Mouse (Mus musculus) neural tube, embryonic 15.5 days (tissue): ENCODE results near the gene Zfp629. TPM values are rescaled to one million over a fixed set of nuclear protein-coding genes. Genes with fewer than 3 reads are reported as not detected.
A peak's percentile ranks its signal among the peaks of the same experiment; 100 is the strongest.
"Not testable (repeated sequence)": the region's sequence is repeated elsewhere in the genome, so short reads cannot be mapped to it uniquely, and the experiment has no call there.

Experiments used
- ATAC-seq: fragments of 200-750 bp; cut with Nextera tagmentation; 2 replicates; pipeline ENCODE4 v1.8.0; 2017; ENCODE audit warnings: mild to moderate bottlenecking, moderate TSS enrichment, moderate library complexity; ENCODE audit not compliant: low FRiP score
- H3K27ac ChIP-seq: fragments of 300-500 bp; sonication (generic); replicated peaks from 2 replicates; pipeline ENCODE4 v1.5.1; 2015; ENCODE audit warnings: mild to moderate bottlenecking, inconsistent platforms
- H3K27me3 ChIP-seq: fragments of 300-500 bp; sonication (generic); replicated peaks from 2 replicates; pipeline ENCODE4 v1.6.1; 2015; ENCODE audit warnings: inconsistent platforms
- H3K36me3 ChIP-seq: fragments of 300-500 bp; sonication (generic); 2 replicates; pipeline ENCODE4 v1.6.1; 2015; ENCODE audit warnings: inconsistent platforms
- H3K4me1 ChIP-seq: fragments of 300-500 bp; sonication (generic); 2 replicates; pipeline ENCODE4 v1.6.1; 2015; ENCODE audit warnings: inconsistent platforms
- H3K4me2 ChIP-seq: fragments of 300-500 bp; sonication (generic); 2 replicates; pipeline ENCODE4 v1.6.1; 2015; ENCODE audit warnings: inconsistent platforms, mild to moderate bottlenecking, moderate library complexity
- H3K4me3 ChIP-seq: fragments of 300-500 bp; sonication (generic); replicated peaks from 2 replicates; pipeline ENCODE4 v1.5.1; 2015; ENCODE audit warnings: mild to moderate bottlenecking, inconsistent platforms
- H3K9ac ChIP-seq: fragments of 300-500 bp; sonication (generic); replicated peaks from 2 replicates; pipeline ENCODE4 v1.6.1; 2015; ENCODE audit warnings: mild to moderate bottlenecking, inconsistent platforms
- H3K9me3 ChIP-seq: fragments of 300-500 bp; sonication (generic); replicated peaks from 2 replicates; pipeline ENCODE4 v1.6.1; 2016; ENCODE audit warnings: inconsistent platforms
- WGBS: fragments of 180-500 bp; shearing (Covaris S2); methylation state at CpG from one replicate; pipeline ENCODE4 v1.1.7; 2015; ENCODE audit warnings: mixed read lengths; 5-methylcytosine and 5-hydroxymethylcytosine counted together
- polyA plus RNA-seq: library from polyadenylated mRNA; unstranded; fragments of >200 nt; fragmentation: Nextera tagmentation; extraction: Ambion mirVana; gene quantifications from 2 replicates; pipeline ENCODE4 v1.2.1, GENCODE M21; 2015

The Zfp629 gene
- 14.5 and 15.8 TPM in 2 replicates for polyA plus RNA-seq

DNA sequence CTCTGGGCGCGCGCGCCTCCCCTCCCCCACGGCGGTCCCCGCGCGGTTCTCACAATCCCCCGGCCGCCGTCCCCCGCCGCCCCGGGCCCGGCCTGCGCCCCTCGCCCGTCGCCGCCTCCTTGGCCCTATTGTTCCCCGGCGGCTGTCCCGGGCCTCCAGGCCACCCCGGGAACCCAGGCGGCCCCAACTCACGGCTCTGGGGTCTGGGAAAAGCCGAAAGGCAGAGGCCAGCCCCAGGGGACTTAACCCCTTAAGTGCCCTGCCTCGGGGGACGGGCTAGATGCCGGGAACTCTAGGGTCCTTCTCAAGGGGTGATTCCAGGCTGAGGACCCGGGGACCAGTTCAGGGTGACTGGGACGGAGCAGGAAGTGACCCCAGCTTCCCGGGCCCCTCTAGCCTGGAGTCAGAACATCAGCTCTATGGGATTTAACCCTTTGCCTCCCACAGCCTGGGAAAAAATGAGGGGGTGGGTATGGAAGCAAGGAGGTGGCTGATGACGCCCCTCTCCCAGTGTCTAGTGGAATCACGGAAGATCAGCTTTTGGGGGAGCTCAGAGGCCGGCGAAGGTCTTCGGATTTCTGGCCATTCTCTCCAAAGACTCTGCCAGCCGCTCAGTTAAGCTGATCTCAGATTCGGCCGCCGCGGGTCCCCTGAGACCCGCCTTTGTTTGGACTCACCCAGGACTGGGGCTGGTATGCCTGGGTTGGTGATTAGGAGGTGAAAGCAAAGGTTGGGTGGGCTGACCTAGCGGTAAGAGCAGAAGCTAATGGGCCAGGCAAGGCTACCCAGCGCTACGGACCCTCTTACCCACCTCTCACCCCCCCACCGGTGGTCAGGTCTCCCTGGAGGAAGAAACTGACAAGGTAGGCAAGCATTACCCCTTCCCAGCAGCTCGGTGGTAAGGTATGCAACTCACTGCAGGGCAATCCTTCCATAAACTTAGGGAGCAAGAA lies at the start of gene Zfp629:
Zfp629 (minus strand) TSS at position 907 of the 953 bp plus-strand sequence.
- Histone ChIP-seq H3K27me3 (no peaks in the 10 kb centered on the region), H3K27ac (peak within 1 kb of the TSS; percentile 89), H3K4me2 (peak within 1 kb of the TSS; percentile 86), H3K9ac (peak within 1 kb of the TSS; percentile 92), H3K4me1 (peaks cover 38% of the 10 kb centered on the region), H3K9me3 (no peaks in the 10 kb centered on the region), H3K4me3 (peak within 1 kb of the TSS; percentile 96), H3K36me3 (peaks cover 25% of the 10 kb centered on the region)
- under 1% methylated on average over 50 of the region's 50 CpGs for WGBS
- ATAC-seq = peak; percentile 92

DNA sequence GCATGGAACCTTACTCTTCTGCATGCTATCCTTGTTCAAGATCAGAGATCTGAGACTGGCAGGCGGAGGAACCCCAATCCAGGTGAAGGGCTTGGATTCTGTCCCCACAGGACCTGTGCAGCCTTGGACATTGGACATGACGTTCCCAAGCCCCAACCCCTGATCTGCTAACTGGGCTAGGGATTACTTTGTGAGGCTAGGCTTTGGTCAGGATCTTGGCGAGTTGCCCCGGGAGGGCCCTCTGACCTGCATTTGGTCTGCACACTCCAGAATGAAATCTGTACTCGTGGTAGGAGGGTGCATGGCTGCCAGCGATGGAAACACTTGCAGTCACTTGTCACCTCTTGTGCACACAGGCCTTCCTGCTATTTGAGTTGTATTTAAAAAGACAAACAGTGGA lies 47.3 kb upstream of the Zfp629 start:
- WGBS = 90% methylated on average over 6 of the region's 6 CpGs
- no peak overlapping the region for H3K9ac ChIP-seq
- no peaks in the 10 kb centered on the region for H3K9me3 ChIP-seq
- H3K27me3 ChIP-seq = no peaks in the 10 kb centered on the region
- H3K36me3 ChIP-seq = peaks cover 38% of the 10 kb centered on the region
- ATAC-seq = no peak
- no peak overlapping the region for H3K4me2 ChIP-seq
- no peaks in the 10 kb centered on the region for H3K4me1 ChIP-seq
- no peak overlapping the region for H3K4me3 ChIP-seq
- no peak overlapping the region for H3K27ac ChIP-seq

DNA sequence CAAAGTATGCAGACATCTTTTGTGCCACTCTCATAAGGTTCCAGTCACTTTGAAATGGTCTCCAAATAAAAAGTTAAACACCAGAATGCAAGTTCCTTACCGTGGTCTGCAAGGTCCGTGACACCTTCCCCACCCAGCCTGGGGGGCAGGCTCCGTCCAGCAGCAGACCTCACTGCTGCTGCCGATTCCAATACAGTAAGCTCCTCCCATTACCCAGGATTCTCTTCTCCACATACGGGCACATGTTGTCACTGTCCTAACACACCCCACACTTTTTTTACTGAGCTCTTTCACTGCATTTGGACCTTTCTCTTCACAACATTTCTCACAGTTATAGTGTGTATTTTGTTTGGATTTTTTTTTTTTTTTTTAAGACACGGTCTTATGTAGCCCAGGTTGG lies 46.2 kb upstream of the Zfp629 start:
- H3K36me3 ChIP-seq = peaks cover 36% of the 10 kb centered on the region
- ATAC-seq = no peak
- H3K4me2 ChIP-seq = no peak overlapping the region
- no peak overlapping the region for H3K27ac ChIP-seq
- H3K9me3 ChIP-seq = no peaks in the 10 kb centered on the region
- 84% methylated on average over 6 of the region's 6 CpGs for WGBS
- H3K4me3 ChIP-seq = no peak overlapping the region
- H3K27me3 ChIP-seq = no peaks in the 10 kb centered on the region
- H3K4me1 ChIP-seq = no peaks in the 10 kb centered on the region
- no peak overlapping the region for H3K9ac ChIP-seq

GRCm38 (mm10) chr7:127660882-127661281 lies 45.3 kb upstream of the Zfp629 start:
- no peak for ATAC-seq
- Histone ChIP-seq H3K4me3 (no peak overlapping the region), H3K9me3 (no peaks in the 10 kb centered on the region), H3K27ac (no peak overlapping the region), H3K4me1 (no peaks in the 10 kb centered on the region), H3K27me3 (no peaks in the 10 kb centered on the region), H3K4me2 (no peak overlapping the region), H3K9ac (no peak overlapping the region), H3K36me3 (peaks cover 27% of the 10 kb centered on the region)
- 90% methylated on average over 3 of the region's 3 CpGs for WGBS

DNA sequence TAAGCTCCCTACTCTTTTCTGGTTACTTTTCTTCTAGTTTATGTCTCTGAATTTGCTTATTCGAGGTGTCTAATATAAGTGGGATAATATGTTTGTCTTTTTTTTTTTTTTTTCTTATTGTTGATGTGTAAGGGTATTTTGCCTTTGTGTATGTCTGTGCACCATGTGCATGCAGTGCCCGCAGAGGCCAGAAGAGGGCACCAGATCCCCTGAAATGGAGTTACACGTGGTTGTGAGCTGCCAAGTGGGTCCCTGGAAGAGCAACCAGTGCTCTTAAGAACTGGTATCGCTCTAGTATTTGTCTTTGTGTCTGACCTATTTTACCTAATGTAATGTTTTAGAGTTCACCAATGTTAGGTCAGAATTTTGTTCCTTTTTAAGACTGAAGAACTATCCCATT lies 41.3 kb upstream of the Zfp629 start:
- peaks cover 4% of the 10 kb centered on the region; the same call in 1 of the 2 replicates for H3K36me3 ChIP-seq
- H3K4me3 ChIP-seq = no peak overlapping the region
- no peak overlapping the region for H3K9ac ChIP-seq
- peaks cover 4% of the 10 kb centered on the region for H3K4me1 ChIP-seq
- no peaks in the 10 kb centered on the region for H3K9me3 ChIP-seq
- H3K4me2 ChIP-seq = no peak overlapping the region
- 35% methylated on average over 4 of the region's 4 CpGs for WGBS
- no peaks in the 10 kb centered on the region for H3K27me3 ChIP-seq
- no peak for ATAC-seq
- H3K27ac ChIP-seq = no peak overlapping the region

GRCm38 (mm10) chr7:127654318-127654717 lies 38.7 kb upstream of the Zfp629 start:
- ATAC-seq = no peak
- H3K4me1 ChIP-seq = peaks cover 7% of the 10 kb centered on the region
- H3K4me3 ChIP-seq = no peak overlapping the region
- no peaks in the 10 kb centered on the region for H3K36me3 ChIP-seq
- no peaks in the 10 kb centered on the region for H3K9me3 ChIP-seq
- H3K9ac ChIP-seq = no peak overlapping the region
- no peaks in the 10 kb centered on the region for H3K27me3 ChIP-seq
- 77% methylated on average over 10 of the region's 10 CpGs for WGBS
- no peak overlapping the region for H3K27ac ChIP-seq
- H3K4me2 ChIP-seq = no peak overlapping the region

DNA sequence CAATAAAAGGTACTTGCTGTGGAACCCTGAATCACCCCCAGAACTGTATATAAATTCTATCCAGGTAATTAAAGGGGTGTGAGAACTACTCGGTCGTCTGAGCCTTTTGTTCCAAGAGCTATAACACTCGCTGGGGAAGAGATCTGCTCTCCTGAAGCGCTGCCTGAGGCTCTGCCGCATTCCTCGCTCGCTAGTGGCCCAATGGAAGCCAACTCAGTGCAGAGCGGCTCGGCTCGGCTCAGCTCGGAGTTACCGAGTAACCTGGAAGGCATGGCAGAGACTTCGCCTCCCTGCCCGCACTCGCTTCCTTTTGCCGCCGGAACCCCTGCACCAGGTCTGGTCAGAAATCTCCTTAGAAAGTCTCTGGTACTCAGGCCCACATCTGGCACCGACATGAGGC lies 36.5 kb upstream of the Zfp629 start:
- Histone ChIP-seq H3K36me3 (no peaks in the 10 kb centered on the region), H3K9ac (no peak overlapping the region), H3K4me3 (no peak overlapping the region; the same call in 1 of the 2 replicates), H3K9me3 (no peaks in the 10 kb centered on the region), H3K27ac (no peak overlapping the region), H3K4me2 (peak overlapping the region; percentile 46), H3K4me1 (peaks cover 7% of the 10 kb centered on the region), H3K27me3 (no peaks in the 10 kb centered on the region)
- 8% methylated on average over 18 of the region's 18 CpGs for WGBS
- no peak for ATAC-seq

GRCm38 (mm10) chr7:127651624-127652023 lies 36.0 kb upstream of the Zfp629 start:
- H3K4me3 ChIP-seq = no peak overlapping the region
- 66% methylated on average over 2 of the region's 3 CpGs for WGBS
- no peaks in the 10 kb centered on the region for H3K36me3 ChIP-seq
- ATAC-seq = no peak
- H3K27ac ChIP-seq = no peak overlapping the region
- peaks cover 7% of the 10 kb centered on the region for H3K4me1 ChIP-seq
- H3K9me3 ChIP-seq = no peaks in the 10 kb centered on the region
- H3K4me2 ChIP-seq = peak overlapping the region; percentile 46; the same call in 1 of the 2 replicates
- no peak overlapping the region for H3K9ac ChIP-seq
- H3K27me3 ChIP-seq = no peaks in the 10 kb centered on the region

GRCm38 (mm10) chr7:127649206-127649605 lies 33.6 kb upstream of the Zfp629 start:
- H3K4me1 ChIP-seq = peaks cover 7% of the 10 kb centered on the region
- no peak for ATAC-seq
- no peak overlapping the region for H3K9ac ChIP-seq
- no peak overlapping the region for H3K4me3 ChIP-seq
- WGBS = 82% methylated on average over 6 of the region's 6 CpGs
- H3K36me3 ChIP-seq = no peaks in the 10 kb centered on the region
- no peaks in the 10 kb centered on the region for H3K9me3 ChIP-seq
- no peak overlapping the region for H3K4me2 ChIP-seq
- H3K27ac ChIP-seq = no peak overlapping the region
- H3K27me3 ChIP-seq = no peaks in the 10 kb centered on the region

GRCm38 (mm10) chr7:127648516-127649201 lies 33.1 kb upstream of the Zfp629 start:
- H3K9me3 ChIP-seq = no peaks in the 10 kb centered on the region
- no peak overlapping the region for H3K4me2 ChIP-seq
- H3K36me3 ChIP-seq = no peaks in the 10 kb centered on the region
- peaks cover 7% of the 10 kb centered on the region for H3K4me1 ChIP-seq
- no peaks in the 10 kb centered on the region for H3K27me3 ChIP-seq
- WGBS = 87% methylated on average over 4 of the region's 4 CpGs
- H3K9ac ChIP-seq = no peak overlapping the region
- H3K27ac ChIP-seq = no peak overlapping the region
- no peak overlapping the region for H3K4me3 ChIP-seq
- ATAC-seq = no peak

GRCm38 (mm10) chr7:127647576-127647975 lies 32.0 kb upstream of the Zfp629 start:
- not testable (repeated sequence) for H3K4me2 ChIP-seq, H3K36me3 ChIP-seq, H3K4me3 ChIP-seq, ATAC-seq, H3K9ac ChIP-seq, H3K9me3 ChIP-seq, H3K27ac ChIP-seq, H3K27me3 ChIP-seq, H3K4me1 ChIP-seq
- 92% methylated on average over 7 of the region's 7 CpGs for WGBS

DNA sequence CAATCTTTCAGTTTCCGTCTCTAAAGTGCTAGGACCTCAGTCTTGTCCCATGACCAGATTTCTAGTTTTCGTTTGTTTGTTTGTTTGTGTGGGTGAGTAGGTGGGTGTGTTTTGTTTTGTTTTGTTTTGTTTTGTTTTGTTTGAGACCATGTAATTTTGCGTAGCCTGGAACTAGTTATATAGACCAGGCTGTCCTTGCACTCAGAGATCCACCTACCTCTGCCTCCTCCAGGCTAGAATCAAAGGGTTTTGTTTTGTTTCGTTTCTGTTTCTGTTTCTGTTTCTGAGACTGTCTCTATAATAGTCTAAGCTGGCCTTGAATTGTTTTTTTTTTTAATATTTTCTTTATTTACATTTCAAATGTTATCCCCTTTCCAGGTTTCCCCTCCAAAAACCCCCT lies 30.8 kb upstream of the Zfp629 start:
- no peaks in the 10 kb centered on the region for H3K4me1 ChIP-seq
- no peaks in the 10 kb centered on the region for H3K36me3 ChIP-seq
- H3K4me3 ChIP-seq = no peak overlapping the region
- H3K4me2 ChIP-seq = no peak overlapping the region
- H3K27ac ChIP-seq = no peak overlapping the region
- no peaks in the 10 kb centered on the region for H3K27me3 ChIP-seq
- H3K9me3 ChIP-seq = no peaks in the 10 kb centered on the region
- WGBS = 94% methylated on average over 4 of the region's 4 CpGs
- H3K9ac ChIP-seq = no peak overlapping the region
- ATAC-seq = no peak
